ENCODE assay signal across 9 mouse cellular contexts in genomic region chr3:41377826-41378406, GRCm38 (mm10).
DNase-seq lines count a peak whose midpoint lies in the region; ATAC-seq and TF ChIP-seq lines count a peak whose summit lies in the region.
"Had no signal": no experiment of that assay in that cellular context is flagged by ENCODE, and none has a peak within 500 bp of the region (broad histone marks: within the 10 kb centered on the region; RNA-seq: fewer than 3 reads in every experiment).

No protein-coding gene starts in this region.

- H3K36me3 ChIP-seq in heart, embryonic 15.5 days: no peaks in the 10 kb centered on the region
- H3K36me3 ChIP-seq in forebrain, embryonic 16.5 days (ENCODE audit: control insufficient read depth, insufficient read depth): no peaks in the 10 kb centered on the region
- no peaks in the 10 kb centered on the region for H3K36me3 ChIP-seq in intestine, postnatal 0 days (ENCODE audit: control insufficient read depth, insufficient read depth)
- H3K36me3 ChIP-seq: G1E had no signal

- TF ChIP-seq CTCF in intestine, postnatal 0 days (IDR thresholded peaks at IDR 0.05; ENCODE audit: low read depth): no peak

- 60% methylated on average over 5 of the region's 5 CpGs for WGBS in heart, embryonic 15.5 days
- 24% methylated on average over 5 of the region's 5 CpGs for WGBS in forebrain, embryonic 16.5 days
- 82% methylated on average over 5 of the region's 5 CpGs for WGBS in intestine, postnatal 0 days

- H3K9ac ChIP-seq in heart, embryonic 15.5 days: no peak overlapping the region
- H3K9ac ChIP-seq in forebrain, embryonic 16.5 days (replicated peaks; ENCODE audit: low read depth, low read length): no peak overlapping the region
- H3K9ac ChIP-seq in intestine, postnatal 0 days (ENCODE audit: low read depth, low read length): no peak overlapping the region

- no peaks in the 10 kb centered on the region for H3K9me3 ChIP-seq in heart, embryonic 15.5 days (replicated peaks)
- no peaks in the 10 kb centered on the region for H3K9me3 ChIP-seq in forebrain, embryonic 16.5 days (ENCODE audit: control insufficient read depth, low read length)
- no peaks in the 10 kb centered on the region for H3K9me3 ChIP-seq in intestine, postnatal 0 days (ENCODE audit: control insufficient read depth)
- H3K9me3 ChIP-seq: G1E had no signal

- H3K27me3 ChIP-seq in heart, embryonic 15.5 days: no peaks in the 10 kb centered on the region
- no peaks in the 10 kb centered on the region for H3K27me3 ChIP-seq in forebrain, embryonic 16.5 days (replicated peaks; ENCODE audit: control insufficient read depth, insufficient read depth, low read length)
- no peaks in the 10 kb centered on the region for H3K27me3 ChIP-seq in intestine, postnatal 0 days (replicated peaks; ENCODE audit: control insufficient read depth, insufficient read depth, low read length)

- no peak for DNase-seq in heart, adult 11 months
- DNase-seq in MN1 (ENCODE audit: low spot score): peak; percentile 64
- DNase-seq in left cerebral cortex, postnatal 25 days (ENCODE audit: low spot score in 2 of 2): peak; percentile 35 to 41
- no peak for DNase-seq in urinary bladder, postnatal 10 days (ENCODE audit: low spot score)
- no peak for DNase-seq in yolk sac, embryonic 10.5 days (ENCODE audit: low spot score)

- peak overlapping the region; percentile 53 for H3K27ac ChIP-seq in heart, embryonic 15.5 days
- H3K27ac ChIP-seq in forebrain, embryonic 16.5 days (ENCODE audit: low read length): 0 out of 2 replicates have a peak overlapping the region, but pooled peaks have one; percentile 6
- no peak overlapping the region for H3K27ac ChIP-seq in intestine, postnatal 0 days (ENCODE audit: low read depth, low read length)

- intact Hi-C loops in left cerebral cortex, postnatal 25 days (cut with DNase I): no loop called here

- no peak overlapping the region for H3K4me2 ChIP-seq in heart, embryonic 15.5 days
- no peak overlapping the region for H3K4me2 ChIP-seq in forebrain, embryonic 16.5 days (ENCODE audit: low read length)
- H3K4me2 ChIP-seq in intestine, postnatal 0 days (replicated peaks; ENCODE audit: low read depth): no peak overlapping the region

- 0 out of 2 replicates have a peak, but pooled peaks have one; percentile 13 for ATAC-seq in heart, embryonic 15.5 days (replicated peaks; ENCODE audit: insufficient number of reproducible peaks, insufficient read depth, low FRiP score, low read depth)
- peak; percentile 53 for ATAC-seq in forebrain, embryonic 16.5 days
- no peak for ATAC-seq in intestine, postnatal 0 days

- H3K4me3 ChIP-seq in heart, embryonic 15.5 days: no peak overlapping the region
- no peak overlapping the region for H3K4me3 ChIP-seq in forebrain, embryonic 16.5 days (replicated peaks; ENCODE audit: low read length)
- H3K4me3 ChIP-seq in intestine, postnatal 0 days (ENCODE audit: low read depth, low read length): no peak overlapping the region

- H3K4me1 ChIP-seq in heart, embryonic 15.5 days (replicated peaks): peaks cover 30% of the 10 kb centered on the region
- H3K4me1 ChIP-seq in forebrain, embryonic 16.5 days (replicated peaks; ENCODE audit: control insufficient read depth, insufficient read depth, low read length): peaks cover 21% of the 10 kb centered on the region
- no peaks in the 10 kb centered on the region for H3K4me1 ChIP-seq in intestine, postnatal 0 days (replicated peaks; ENCODE audit: control insufficient read depth, insufficient read depth, low read length)

Comparison
In these comparisons a context has a peak if more than half of its experiments do, and no peak if none do; other contexts are left out.
1. DNase-seq: peak in MN1 (single experiment) and left cerebral cortex, postnatal 25 days (2 of 2); none in heart, adult 11 months (single experiment), urinary bladder, postnatal 10 days (single experiment) and yolk sac, embryonic 10.5 days (single experiment).